Mouse (Mus musculus): ENCODE measurements at regions not wholly inside any gene's neighbourhood (a gene's known extent, or its start where the extent isn't known, plus 50 kb on each side); places are given as distances from the start of the nearest gene placed in this dataset.

DNA sequence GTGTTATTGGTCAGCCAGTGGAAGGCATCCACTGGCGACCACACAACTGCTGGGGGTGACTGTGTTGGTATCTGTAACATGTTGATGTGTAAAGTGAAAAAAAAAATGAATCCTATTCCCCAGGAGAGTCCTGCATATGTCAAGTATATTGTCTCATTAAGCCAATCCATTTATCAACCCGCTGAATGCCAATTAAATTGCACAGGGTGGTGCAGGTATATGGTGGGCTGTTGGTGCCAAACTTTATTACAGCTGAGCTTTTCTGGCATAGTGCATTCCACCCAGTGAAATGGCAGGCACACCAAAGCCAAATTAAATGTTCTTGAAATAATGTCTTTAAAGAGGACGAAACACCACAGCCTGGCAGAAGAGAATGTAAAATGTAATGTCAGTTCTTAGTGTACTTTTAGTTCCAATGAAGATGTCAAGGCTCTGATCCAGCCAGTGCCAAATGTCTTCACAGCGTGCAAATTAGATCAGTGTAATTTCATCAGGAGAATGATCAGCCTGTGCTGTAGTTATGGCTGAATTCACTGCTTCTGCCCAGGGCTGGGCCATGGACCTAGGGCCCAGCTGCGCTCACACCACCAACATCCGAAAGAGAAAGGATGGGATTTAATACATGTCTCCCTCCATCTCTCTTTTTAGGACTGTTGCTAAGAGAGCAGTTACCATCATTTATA, 66.6 kb upstream of the Itga4 start:
- no peak for DNase-seq

DNA sequence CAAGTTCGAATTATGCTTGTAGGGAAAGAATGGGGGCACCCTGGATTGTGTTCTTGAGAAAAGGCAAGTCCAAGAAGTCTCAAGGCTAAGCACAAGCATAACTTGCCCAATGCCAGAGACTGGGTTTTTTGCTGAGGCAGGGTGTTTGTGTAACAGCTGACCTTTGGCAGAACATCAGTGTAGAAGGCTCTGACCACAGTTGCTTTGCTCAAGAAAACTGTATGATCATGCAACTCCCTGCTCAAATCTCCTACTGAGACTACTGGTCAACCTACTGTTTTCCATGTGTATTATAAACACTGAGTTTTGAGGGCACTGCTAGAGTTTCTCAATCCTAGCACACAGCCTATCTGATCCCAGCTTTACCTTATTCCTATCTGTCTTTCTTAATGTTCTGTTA, 61.4 kb upstream of the Itga4 start:
- DNase-seq, result no peak

DNA sequence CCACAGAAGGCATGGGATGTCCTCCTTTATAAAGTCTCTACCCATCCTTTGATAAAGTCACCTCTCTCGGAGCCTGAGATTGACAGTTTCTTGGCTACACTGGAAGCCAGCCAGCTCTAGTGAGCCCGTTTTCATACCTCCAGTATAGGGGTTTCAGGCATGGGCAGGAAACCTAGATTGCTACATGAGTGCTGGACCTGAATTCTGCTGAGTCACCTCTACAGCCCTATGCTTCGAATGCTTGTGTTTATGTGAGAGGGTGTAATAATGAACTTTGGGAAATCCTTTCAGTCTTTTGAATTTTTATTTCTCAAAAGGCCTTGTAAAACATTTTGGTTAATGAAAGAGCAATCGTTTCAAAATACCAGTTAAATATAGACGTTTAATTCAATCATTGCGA, 53.5 kb upstream of the Itga4 start:
- DNase-seq, result no peak

Measured in kidney, postnatal 4 days (tissue).